Mouse (Mus musculus): ENCODE results near the gene Psmc3.

- no peak for TF ChIP-seq CTCF (IDR thresholded peaks at IDR 0.05; ENCODE audit: low read depth, low read length)
- TF ChIP-seq POLR2A (IDR thresholded peaks at IDR 0.05; ENCODE audit: borderline replicate concordance, low read depth, low read length): no peak
These were observed 15.0 kb downstream of the Psmc3 start for GRCm38 (mm10) chr2:91068872-91069165.
